Mouse (Mus musculus) embryo, embryonic 11.5 days (tissue): ENCODE results near the gene Unc5b.

Experiments used
- DNase-seq: peaks from one replicate; pipeline ENCODE4 v3.0.0-alpha.2; 2012; ENCODE audit warnings: low read depth, low spot score

The Unc5b gene

GRCm38 (mm10) chr10:60721640-60722039, 109.7 kb downstream of the Unc5b start:
- DNase-seq = no peak

- no peak for DNase-seq
Observed at GRCm38 (mm10) chr10:60720461-60720860, 110.9 kb downstream of the Unc5b start.

GRCm38 (mm10) chr10:60718491-60718890, 112.9 kb downstream of the Unc5b start:
- no peak for DNase-seq

GRCm38 (mm10) chr10:60716449-60716848, 114.9 kb downstream of the Unc5b start:
- DNase-seq = no peak
